Mouse (Mus musculus) stomach, postnatal 0 days (tissue): ENCODE data around the gene Coro2a. TPM values are rescaled to one million over a fixed set of nuclear protein-coding genes. Genes with fewer than 3 reads are reported as not detected.

ENCODE experiments used
- ATAC-seq: fragments of 200-750 bp; cut with Nextera tagmentation; 2 replicates; pipeline ENCODE4 v1.8.0; 2017; ENCODE audit not compliant: low FRiP score, low TSS enrichment
- DNase-seq: peaks from one replicate; pipeline ENCODE4 v3.0.0-alpha.2; 2016; ENCODE audit warnings: low spot score
- H3K27ac ChIP-seq: fragments of 300-500 bp; sonication (generic); replicated peaks from 2 replicates; pipeline ENCODE4 v1.5.1; 2014; ENCODE audit warnings: mild to moderate bottlenecking, control low read depth
- H3K27me3 ChIP-seq: fragments of 300-500 bp; sonication (generic); 2 replicates; pipeline ENCODE4 v1.6.1; 2014; ENCODE audit warnings: low read length; ENCODE audit not compliant: control insufficient read depth, insufficient read depth
- H3K36me3 ChIP-seq: fragments of 300-500 bp; sonication (generic); 2 replicates; pipeline ENCODE4 v1.6.1; 2014; ENCODE audit warnings: low read length, mixed read lengths; ENCODE audit not compliant: control insufficient read depth, insufficient read depth
- H3K4me1 ChIP-seq: fragments of 300-500 bp; sonication (generic); replicated peaks from 2 replicates; pipeline ENCODE4 v1.6.1; 2014; ENCODE audit warnings: antibody characterized with exemption; ENCODE audit not compliant: control insufficient read depth, insufficient read depth
- H3K4me2 ChIP-seq: fragments of 300-500 bp; sonication (generic); replicated peaks from 2 replicates; pipeline ENCODE4 v1.6.1; 2014; ENCODE audit warnings: low read depth, mild to moderate bottlenecking, control low read depth, moderate library complexity
- H3K4me3 ChIP-seq: fragments of 300-500 bp; sonication (generic); 2 replicates; pipeline ENCODE4 v1.5.1; 2014; ENCODE audit warnings: low read depth, low read length, control low read depth
- H3K9ac ChIP-seq: fragments of 300-500 bp; sonication (generic); 2 replicates; pipeline ENCODE4 v1.6.1; 2014; ENCODE audit warnings: mild to moderate bottlenecking, low read length, control low read depth, mixed read lengths
- H3K9me3 ChIP-seq: fragments of 300-500 bp; sonication (generic); 2 replicates; pipeline ENCODE4 v1.6.1; 2016; ENCODE audit warnings: low read length; ENCODE audit not compliant: control insufficient read depth
- CTCF ChIP-seq: IDR thresholded peaks from 2 replicates; pipeline ENCODE4 v1.5.1; 2016; ENCODE audit warnings: antibody characterized with exemption, low read depth, mild to moderate bottlenecking, moderate library complexity
- EP300 ChIP-seq: optimal IDR thresholded peaks from 2 replicates; pipeline ENCODE3; 2016; ENCODE audit warnings: antibody characterized with exemption
- WGBS: fragments of 180-500 bp; shearing (Covaris S2); extraction: QIAGEN DNeasy Blood & Tissue Kit; methylation state at CpG from one replicate; pipeline ENCODE4 v1.1.7; 2014; 5-methylcytosine and 5-hydroxymethylcytosine counted together
- polyA plus RNA-seq: library from polyadenylated mRNA; unstranded; fragments of >200 nt; fragmentation: Nextera tagmentation; extraction: Ambion mirVana; gene quantifications from 2 replicates; pipeline ENCODE4 v1.2.1, GENCODE M21; 2015

The Coro2a gene
- polyA plus RNA-seq, 1 experiment from 2014 or later: 17.2 TPM

- TF ChIP-seq CTCF: no peak
- no peak for TF ChIP-seq EP300
- DNase-seq (no peak), ATAC-seq (no peak)
- Histone ChIP-seq H3K27me3 (no peaks in the 10 kb centered on the region), H3K4me2 (no peak overlapping the region), H3K27ac (no peak overlapping the region), H3K9me3 (no peaks in the 10 kb centered on the region), H3K36me3 (no peaks in the 10 kb centered on the region), H3K4me3 (no peak overlapping the region), H3K4me1 (no peaks in the 10 kb centered on the region), H3K9ac (no peak overlapping the region)
- WGBS: 78% methylated on average over 9 of the region's 9 CpGs
Measured at GRCm38 (mm10) chr4:46591833-46592520, 10.0 kb downstream of the Coro2a start.

DNA sequence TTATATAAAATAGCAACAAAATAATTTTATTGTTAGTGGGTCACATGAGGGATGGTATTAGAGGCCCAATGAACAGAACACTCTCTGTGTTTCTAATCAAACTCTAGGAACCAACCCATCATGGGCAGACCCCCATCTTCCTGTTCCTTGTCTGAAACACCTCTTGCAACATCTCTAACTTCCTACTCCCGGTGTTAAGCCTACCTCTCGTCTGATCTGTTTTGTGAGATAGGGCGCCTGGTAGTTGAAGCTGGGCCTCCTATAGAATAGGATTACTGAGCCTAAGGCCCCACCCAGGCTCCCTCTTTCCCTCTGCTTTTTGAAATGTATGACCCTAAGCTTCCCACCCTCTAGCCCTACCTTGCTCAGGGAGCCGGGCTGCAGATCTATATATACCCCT, 11.2 kb downstream of the Coro2a start:
- no peak overlapping the region for H3K4me3 ChIP-seq
- H3K4me1 ChIP-seq: no peaks in the 10 kb centered on the region

GRCm38 (mm10) chr4:46589946-46590684, 11.9 kb downstream of the Coro2a start:
- Histone ChIP-seq H3K27ac (no peak overlapping the region), H3K4me2 (no peak overlapping the region), H3K4me3 (no peak overlapping the region), H3K9ac (no peak overlapping the region), H3K9me3 (no peaks in the 10 kb centered on the region), H3K36me3 (no peaks in the 10 kb centered on the region), H3K4me1 (no peaks in the 10 kb centered on the region), H3K27me3 (no peaks in the 10 kb centered on the region)
- ATAC-seq (no peak), DNase-seq (no peak)
- 65% methylated on average over 5 of the region's 5 CpGs for WGBS
- TF ChIP-seq CTCF: no peak
- TF ChIP-seq EP300: no peak

More for the DNA sequence above, 11.2 kb downstream of the Coro2a start:
- Histone ChIP-seq H3K27ac (no peak overlapping the region), H3K9me3 (no peaks in the 10 kb centered on the region), H3K4me2 (no peak overlapping the region), H3K27me3 (no peaks in the 10 kb centered on the region), H3K36me3 (no peaks in the 10 kb centered on the region), H3K9ac (no peak overlapping the region)
- DNase-seq (no peak), ATAC-seq (no peak)
- no peak for TF ChIP-seq EP300
- TF ChIP-seq CTCF: no peak
- 37% methylated on average over 4 of the region's 4 CpGs for WGBS

GRCm38 (mm10) chr4:46589151-46589550, 12.9 kb downstream of the Coro2a start:
- no peak overlapping the region for H3K4me2 ChIP-seq
- H3K4me3 ChIP-seq: no peak overlapping the region
- H3K27me3 ChIP-seq: no peaks in the 10 kb centered on the region
- TF ChIP-seq EP300 (no peak), CTCF (no peak)
- H3K9ac ChIP-seq: no peak overlapping the region
- H3K9me3 ChIP-seq: no peaks in the 10 kb centered on the region
- DNase-seq: no peak
- no peaks in the 10 kb centered on the region for H3K4me1 ChIP-seq
- 83% methylated on average over 8 of the region's 8 CpGs for WGBS
- no peak overlapping the region for H3K27ac ChIP-seq
- H3K36me3 ChIP-seq: no peaks in the 10 kb centered on the region
- no peak for ATAC-seq

- Histone ChIP-seq H3K4me2 (no peak overlapping the region), H3K9me3 (no peaks in the 10 kb centered on the region), H3K4me1 (no peaks in the 10 kb centered on the region), H3K4me3 (no peak overlapping the region), H3K27ac (no peak overlapping the region), H3K36me3 (no peaks in the 10 kb centered on the region), H3K9ac (no peak overlapping the region), H3K27me3 (no peaks in the 10 kb centered on the region)
- TF ChIP-seq CTCF (no peak), EP300 (no peak)
- WGBS: 70% methylated on average over 4 of the region's 4 CpGs
- ATAC-seq (no peak), DNase-seq (no peak)
Measured at GRCm38 (mm10) chr4:46586473-46586872, 15.5 kb downstream of the Coro2a start.

DNA sequence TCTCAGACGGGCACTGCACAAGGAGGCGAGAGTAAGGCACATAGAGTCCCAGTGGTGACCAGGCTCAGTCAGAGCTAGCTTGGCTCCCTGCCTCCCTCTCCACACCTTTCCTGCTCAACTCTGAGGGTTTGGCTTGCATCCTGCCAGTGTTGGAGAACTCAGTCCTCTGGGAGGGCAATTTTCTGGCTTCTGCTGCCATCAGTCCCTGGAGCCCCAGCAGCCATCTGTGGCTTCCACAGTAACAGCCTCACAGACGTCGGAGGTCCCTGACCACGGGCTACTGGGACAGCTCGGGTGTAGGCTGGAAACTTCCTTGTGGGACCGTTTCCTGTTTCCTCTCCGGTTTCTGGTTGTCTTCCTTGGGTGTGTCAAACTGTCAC, 16.2 kb downstream of the Coro2a start:
- WGBS: 73% methylated on average over 8 of the region's 8 CpGs
- Histone ChIP-seq H3K9me3 (no peaks in the 10 kb centered on the region), H3K27ac (no peak overlapping the region), H3K4me1 (no peaks in the 10 kb centered on the region), H3K4me3 (no peak overlapping the region), H3K4me2 (no peak overlapping the region), H3K36me3 (no peaks in the 10 kb centered on the region), H3K9ac (no peak overlapping the region), H3K27me3 (no peaks in the 10 kb centered on the region)
- DNase-seq (no peak), ATAC-seq (no peak)
- no peak for TF ChIP-seq EP300
- no peak for TF ChIP-seq CTCF
